Mouse (Mus musculus) myocyte (in vitro differentiated cells): Measurements from ENCODE around the gene Eml6.
"Not testable (repeated sequence)": the region's sequence is repeated elsewhere in the genome, so short reads cannot be mapped to it uniquely, and the experiment has no call there.

Source experiments
- E2F4 ChIP-seq: IDR thresholded peaks from one replicate; pipeline ENCODE4 v1.6.1; 2011; ENCODE audit warnings: mild to moderate bottlenecking, control low read depth, moderate library complexity; ENCODE audit not compliant: insufficient read depth
- MAX ChIP-seq: IDR thresholded peaks from one replicate; pipeline ENCODE4 v1.6.1; 2011; ENCODE audit warnings: low read depth, mild to moderate bottlenecking, control low read depth
- MYOG ChIP-seq, 3 experiments: IDR thresholded peaks; one replicate each; pipeline ENCODE4 v1.6.1; 2011; ENCODE audit warnings: control low read depth in 2 of 3, low read depth in 2 of 3, mild to moderate bottlenecking in 2 of 3; ENCODE audit not compliant: insufficient read length in 2 of 3, control insufficient read depth in 1 of 3, insufficient read depth in 1 of 3
- POLR2A ChIP-seq: IDR thresholded peaks from one replicate; pipeline ENCODE4 v1.6.1; 2011; ENCODE audit warnings: low read depth, mild to moderate bottlenecking, control low read depth, moderate library complexity; ENCODE audit not compliant: insufficient read length
- POLR2AphosphoS2 ChIP-seq: IDR thresholded peaks from one replicate; pipeline ENCODE4 v1.6.1; 2011; ENCODE audit warnings: low read depth, control low read depth; ENCODE audit not compliant: insufficient read length
- REST ChIP-seq: IDR thresholded peaks from one replicate; pipeline ENCODE4 v1.6.1; 2011; ENCODE audit warnings: mild to moderate bottlenecking, control low read depth, moderate library complexity; ENCODE audit not compliant: insufficient read depth, insufficient read length
- SRF ChIP-seq: IDR thresholded peaks from one replicate; pipeline ENCODE4 v1.6.1; 2011; ENCODE audit warnings: low read depth; ENCODE audit not compliant: control insufficient read depth, insufficient read length
- TCF3 ChIP-seq: IDR thresholded peaks from one replicate; pipeline ENCODE4 v1.6.1; 2011; ENCODE audit warnings: low read depth, control low read depth; ENCODE audit not compliant: insufficient read length
- USF1 ChIP-seq: IDR thresholded peaks from one replicate; pipeline ENCODE4 v1.6.1; 2011; ENCODE audit warnings: low read depth, mild to moderate bottlenecking, control low read depth, moderate library complexity

- not testable (repeated sequence) for TF ChIP-seq MAX; POLR2A; USF1; MYOG (IDR thresholded peaks at IDR 0.05; ENCODE audit: control insufficient read depth in 1 of 3, insufficient read depth in 1 of 3, insufficient read length in 2 of 3, low read depth in 2 of 3); REST; TCF3; POLR2AphosphoS2; SRF; E2F4
Observed at GRCm38 (mm10) chr11:29825271-29825718, 200.5 kb downstream of the Eml6 start, which contains the start of gene 4931440F15Rik.
